Mouse (Mus musculus) G1E (cell line): ENCODE data around the gene Lamtor4. TPM values are rescaled to one million over a fixed set of nuclear protein-coding genes. Genes with fewer than 3 reads are reported as not detected.
A peak's percentile ranks its signal among the peaks of the same experiment; 100 is the strongest.

Experiments
- ATAC-seq: 2 replicates; pipeline ENCODE4 v1.8.0; 2016; ENCODE audit warnings: mild to moderate bottlenecking; ENCODE audit not compliant: insufficient number of reproducible peaks, poor library complexity, low FRiP score, severe bottlenecking; ENCODE audit errors: extremely low read depth
- DNase-seq: peaks from one replicate; pipeline ENCODE4 v3.0.0; 2012; ENCODE audit warnings: low spot score
- H3K27me3 ChIP-seq: 2 replicates; pipeline ENCODE4 v1.6.1; 2012; ENCODE audit warnings: mild to moderate bottlenecking, low read length, inconsistent platforms; ENCODE audit not compliant: insufficient read depth
- H3K36me3 ChIP-seq: replicated peaks from 2 replicates; pipeline ENCODE3; 2012; ENCODE audit warnings: mild to moderate bottlenecking, inconsistent platforms
- H3K4me1 ChIP-seq: 2 replicates; pipeline ENCODE4 v1.6.1; 2012; ENCODE audit warnings: low read depth, low read length, inconsistent platforms, mixed read lengths; ENCODE audit not compliant: insufficient read depth
- H3K4me3 ChIP-seq: 2 replicates; pipeline ENCODE4 v1.5.1; 2012; ENCODE audit warnings: low read depth, mild to moderate bottlenecking, inconsistent platforms, low read length, moderate library complexity, mixed read lengths
- H3K9me3 ChIP-seq: replicated peaks from 2 replicates; pipeline ENCODE4 v1.6.1; 2012; ENCODE audit warnings: inconsistent platforms
- CTCF ChIP-seq: IDR thresholded peaks from 2 replicates; pipeline ENCODE4 v1.5.1; 2012; ENCODE audit warnings: low read depth, low read length, inconsistent platforms, mixed read lengths
- GATA1 ChIP-seq: IDR thresholded peaks from 2 replicates; pipeline ENCODE4 v1.6.1; 2012; ENCODE audit warnings: borderline replicate concordance, low read length, inconsistent platforms, mixed read lengths
- GATA2 ChIP-seq: IDR thresholded peaks from 2 replicates; pipeline ENCODE4 v1.6.1; 2012; ENCODE audit warnings: low read depth, low read length, inconsistent platforms, borderline replicate concordance
- POLR2AphosphoS5 ChIP-seq: IDR thresholded peaks from 2 replicates; pipeline ENCODE4 v1.6.1; 2012; ENCODE audit warnings: low read depth, low read length, inconsistent platforms; ENCODE audit not compliant: insufficient replicate concordance
- TAL1 ChIP-seq: conservative IDR thresholded peaks from 2 replicates; pipeline ENCODE4 v1.6.1; 2012; ENCODE audit warnings: low read depth, low read length, inconsistent platforms, mixed read lengths
- polyA plus RNA-seq: library from polyadenylated mRNA; stranded (reverse); fragments of >175 nt; gene quantifications from 2 replicates; pipeline ENCODE4 v1.2.3, GENCODE M21; 2012
- total RNA-seq, 2 experiments: library from RNA; stranded (forward) in 1 of 2; stranded (reverse) in 1 of 2; fragments of 200-1000 nt in 1 of 2; fragments of >200 nt in 1 of 2; fragmentation: Nextera tagmentation in 1 of 2; gene quantifications; 2 replicates each; pipeline ENCODE4 v1.2.3; 2014 to 2017

Lamtor4 gene
- total and polyA plus RNA-seq, 3 experiments, result 13.3 to 51.8 (median 22.9) TPM

GRCm38 (mm10) chr5:138262001-138262400 lies 6.7 kb downstream of the Lamtor4 start:
- Histone ChIP-seq H3K36me3 (peaks cover 77% of the 10 kb centered on the region), H3K4me3 (peak overlapping the region; percentile 93), H3K4me1 (peaks cover 79% of the 10 kb centered on the region), H3K27me3 (no peaks in the 10 kb centered on the region), H3K9me3 (no peaks in the 10 kb centered on the region)
- DNase-seq (peak; percentile 63), ATAC-seq (no peak)
- no peak for TF ChIP-seq CTCF
- no peak for TF ChIP-seq TAL1
- no peak for TF ChIP-seq GATA1
- no peak for TF ChIP-seq POLR2AphosphoS5
- no peak for TF ChIP-seq GATA2

- no peak for TF ChIP-seq GATA2
- TF ChIP-seq CTCF, result no peak
- TF ChIP-seq TAL1, result no peak
- no peak for TF ChIP-seq GATA1
- TF ChIP-seq POLR2AphosphoS5, result no peak
- peaks cover 75% of the 10 kb centered on the region for H3K4me1 ChIP-seq
- peaks cover 77% of the 10 kb centered on the region for H3K36me3 ChIP-seq
- ATAC-seq (no peak), DNase-seq (no peak)
- peak overlapping the region; percentile 93 for H3K4me3 ChIP-seq
- H3K9me3 ChIP-seq, result no peaks in the 10 kb centered on the region
- no peaks in the 10 kb centered on the region for H3K27me3 ChIP-seq
These were observed 7.4 kb downstream of the Lamtor4 start for GRCm38 (mm10) chr5:138262582-138263240.

GRCm38 (mm10) chr5:138263260-138264206 lies 8.3 kb downstream of the Lamtor4 start, which contains the start of gene BC037034:
Gene BC037034 (minus strand): TSS chr5:138264033.
- peak; percentile 61 for ATAC-seq
- DNase-seq, result peak; percentile 91
- TF ChIP-seq GATA1 (no peak), CTCF (no peak), GATA2 (no peak), TAL1 (no peak), POLR2AphosphoS5 (no peak)
- no peaks in the 10 kb centered on the region for H3K9me3 ChIP-seq
- H3K36me3 ChIP-seq, result peaks cover 73% of the 10 kb centered on the region
- H3K27me3 ChIP-seq, result no peaks in the 10 kb centered on the region
- peak within 1 kb of the TSS; percentile 93 for H3K4me3 ChIP-seq
- H3K4me1 ChIP-seq, result peaks cover 67% of the 10 kb centered on the region

GRCm38 (mm10) chr5:138264207-138264578 lies 8.9 kb downstream of the Lamtor4 start:
- Histone ChIP-seq H3K4me1 (peaks cover 60% of the 10 kb centered on the region), H3K4me3 (peak overlapping the region; percentile 93), H3K27me3 (no peaks in the 10 kb centered on the region), H3K36me3 (peaks cover 66% of the 10 kb centered on the region), H3K9me3 (no peaks in the 10 kb centered on the region)
- ATAC-seq (no peak), DNase-seq (no peak)
- TF ChIP-seq POLR2AphosphoS5, result no peak
- no peak for TF ChIP-seq CTCF
- no peak for TF ChIP-seq GATA1
- TF ChIP-seq GATA2, result no peak
- TF ChIP-seq TAL1, result no peak

GRCm38 (mm10) chr5:138265712-138266111 lies 10.4 kb downstream of the Lamtor4 start:
- ATAC-seq (no peak), DNase-seq (no peak)
- no peaks in the 10 kb centered on the region for H3K9me3 ChIP-seq
- TF ChIP-seq CTCF (no peak), GATA2 (no peak), POLR2AphosphoS5 (no peak), GATA1 (no peak), TAL1 (no peak)
- H3K27me3 ChIP-seq, result peaks cover 5% of the 10 kb centered on the region
- H3K4me1 ChIP-seq, result peaks cover 45% of the 10 kb centered on the region
- no peak overlapping the region for H3K4me3 ChIP-seq
- peaks cover 51% of the 10 kb centered on the region for H3K36me3 ChIP-seq

GRCm38 (mm10) chr5:138267114-138267513 lies 11.8 kb downstream of the Lamtor4 start:
- Histone ChIP-seq H3K27me3 (peaks cover 19% of the 10 kb centered on the region), H3K9me3 (no peaks in the 10 kb centered on the region), H3K36me3 (peaks cover 39% of the 10 kb centered on the region), H3K4me3 (no peak overlapping the region), H3K4me1 (peaks cover 31% of the 10 kb centered on the region)
- TF ChIP-seq GATA2 (no peak), CTCF (no peak), POLR2AphosphoS5 (no peak), TAL1 (no peak), GATA1 (no peak)
- ATAC-seq, result no peak
- no peak for DNase-seq
